Mouse (Mus musculus) thymus, adult 2 months (tissue): ENCODE measurements around the gene Grk3. TPM values are rescaled to one million over a fixed set of nuclear protein-coding genes. Genes with fewer than 3 reads are reported as not detected.
A peak's percentile ranks its signal among the peaks of the same experiment; 100 is the strongest.

Experiments
- DNase-seq: peaks from one replicate; pipeline ENCODE4 v3.0.0; 2021
- H3K27ac ChIP-seq: fragments of 200-500 bp; 2 replicates; pipeline ENCODE4 v1.5.1; 2012; ENCODE audit warnings: low read length, control low read depth; ENCODE audit not compliant: control insufficient read depth, insufficient read depth
- H3K27me3 ChIP-seq: fragments of 200-500 bp; 2 replicates; pipeline ENCODE4 v1.6.1; 2012; ENCODE audit warnings: mild to moderate bottlenecking, low read length, moderate library complexity, mixed read lengths; ENCODE audit not compliant: control insufficient read depth, insufficient read depth
- H3K36me3 ChIP-seq: fragments of 200-500 bp; 2 replicates; pipeline ENCODE4 v1.6.1; 2012; ENCODE audit warnings: mild to moderate bottlenecking, low read length, moderate library complexity; ENCODE audit not compliant: control insufficient read depth, insufficient read depth
- H3K4me1 ChIP-seq: fragments of 200-500 bp; replicated peaks from 2 replicates; pipeline ENCODE4 v1.6.1; 2012; ENCODE audit warnings: low read length; ENCODE audit not compliant: control insufficient read depth, insufficient read depth
- H3K4me3 ChIP-seq: fragments of 200-500 bp; 2 replicates; pipeline ENCODE4 v1.5.1; 2012; ENCODE audit warnings: mild to moderate bottlenecking, low read length, control low read depth, moderate library complexity; ENCODE audit not compliant: control insufficient read depth, insufficient read depth
- CTCF ChIP-seq: fragments of 200-500 bp; IDR thresholded peaks from 2 replicates; pipeline ENCODE4 v1.5.1; 2012; ENCODE audit warnings: mild to moderate bottlenecking, control low read depth, low read length, moderate library complexity, borderline replicate concordance; ENCODE audit not compliant: control insufficient read depth, poor library complexity, insufficient read depth; ENCODE audit errors: extremely low read depth
- POLR2A ChIP-seq: fragments of 200-500 bp; IDR thresholded peaks from 2 replicates; pipeline ENCODE4 v1.6.1; 2012; ENCODE audit warnings: mild to moderate bottlenecking, low read length, control low read depth, moderate library complexity; ENCODE audit not compliant: control insufficient read depth, poor library complexity, insufficient read depth; ENCODE audit errors: extremely low read depth
- WGBS: fragments of 180-500 bp; shearing (Covaris S2); methylation state at CpG from one replicate; pipeline ENCODE4 v1.1.7; 2018; 5-methylcytosine and 5-hydroxymethylcytosine counted together
- polyA plus RNA-seq: library from polyadenylated mRNA; depleted of rRNA; stranded (reverse); fragments of >200 nt; gene quantifications from 2 replicates; pipeline ENCODE4 v1.2.3, GENCODE M21; 2012

Grk3 gene
- polyA plus RNA-seq, 1 experiment, result 10.0 TPM

- no peak for DNase-seq
- WGBS, result 85% methylated on average over 17 of the region's 17 CpGs
- no peaks in the 10 kb centered on the region for H3K4me1 ChIP-seq
- no peak overlapping the region for H3K4me3 ChIP-seq
- no peaks in the 10 kb centered on the region for H3K36me3 ChIP-seq
- no peaks in the 10 kb centered on the region for H3K27me3 ChIP-seq
- TF ChIP-seq POLR2A, result no peak
- no peak for TF ChIP-seq CTCF
- H3K27ac ChIP-seq, result no peak overlapping the region
Measured at GRCm38 (mm10) chr5:112886687-112887491, 128.7 kb downstream of the Grk3 start.

- no peak overlapping the region for H3K4me3 ChIP-seq
- WGBS, result 80% methylated on average over 14 of the region's 14 CpGs
- TF ChIP-seq POLR2A (no peak), CTCF (no peak)
- H3K27ac ChIP-seq, result no peak overlapping the region
- no peaks in the 10 kb centered on the region for H3K4me1 ChIP-seq
- H3K27me3 ChIP-seq, result no peaks in the 10 kb centered on the region
- no peaks in the 10 kb centered on the region for H3K36me3 ChIP-seq
- no peak for DNase-seq
Measured at GRCm38 (mm10) chr5:112877391-112878115, 138.0 kb downstream of the Grk3 start.

- 16% methylated on average over 4 of the region's 4 CpGs for WGBS
- no peaks in the 10 kb centered on the region for H3K36me3 ChIP-seq
- H3K27ac ChIP-seq, result no peak overlapping the region
- TF ChIP-seq POLR2A, result no peak
- no peak for TF ChIP-seq CTCF
- peak; percentile 38 for DNase-seq
- no peaks in the 10 kb centered on the region for H3K27me3 ChIP-seq
- H3K4me3 ChIP-seq, result no peak overlapping the region
- H3K4me1 ChIP-seq, result no peaks in the 10 kb centered on the region
Measured at GRCm38 (mm10) chr5:112876846-112877390, 138.7 kb downstream of the Grk3 start.

- TF ChIP-seq POLR2A (no peak), CTCF (no peak)
- H3K4me3 ChIP-seq, result no peak overlapping the region
- H3K4me1 ChIP-seq, result no peaks in the 10 kb centered on the region
- H3K36me3 ChIP-seq, result no peaks in the 10 kb centered on the region
- DNase-seq, result no peak
- WGBS, result 75% methylated on average over 6 of the region's 6 CpGs
- no peaks in the 10 kb centered on the region for H3K27me3 ChIP-seq
- H3K27ac ChIP-seq, result no peak overlapping the region
Measured at GRCm38 (mm10) chr5:112872999-112873398, 142.6 kb downstream of the Grk3 start.

DNA sequence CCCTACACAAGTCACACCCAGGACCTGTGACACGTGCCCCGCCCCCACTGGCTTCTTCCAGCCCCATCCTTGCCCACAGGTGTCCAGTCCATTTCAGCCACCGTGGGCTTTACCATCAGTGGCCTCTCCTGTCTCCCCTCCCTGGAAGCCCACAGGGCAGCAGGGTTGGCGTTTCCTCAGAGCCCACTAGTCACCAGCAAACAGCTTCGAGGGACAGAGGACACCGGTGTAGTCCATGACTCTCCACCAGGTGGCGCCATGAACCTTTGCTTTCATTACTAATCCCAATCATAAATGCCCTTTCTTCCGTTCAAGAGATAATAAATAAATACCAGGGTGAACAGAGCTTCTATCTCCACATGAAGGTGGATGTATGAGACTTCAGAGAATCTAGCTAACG lies 144.9 kb downstream of the Grk3 start:
- 23% methylated on average over 9 of the region's 9 CpGs for WGBS
- Histone ChIP-seq H3K36me3 (no peaks in the 10 kb centered on the region), H3K4me3 (no peak overlapping the region), H3K27ac (no peak overlapping the region), H3K4me1 (no peaks in the 10 kb centered on the region), H3K27me3 (no peaks in the 10 kb centered on the region)
- no peak for TF ChIP-seq POLR2A
- peak; percentile 74 for TF ChIP-seq CTCF
- peak; percentile 64 for DNase-seq

DNA sequence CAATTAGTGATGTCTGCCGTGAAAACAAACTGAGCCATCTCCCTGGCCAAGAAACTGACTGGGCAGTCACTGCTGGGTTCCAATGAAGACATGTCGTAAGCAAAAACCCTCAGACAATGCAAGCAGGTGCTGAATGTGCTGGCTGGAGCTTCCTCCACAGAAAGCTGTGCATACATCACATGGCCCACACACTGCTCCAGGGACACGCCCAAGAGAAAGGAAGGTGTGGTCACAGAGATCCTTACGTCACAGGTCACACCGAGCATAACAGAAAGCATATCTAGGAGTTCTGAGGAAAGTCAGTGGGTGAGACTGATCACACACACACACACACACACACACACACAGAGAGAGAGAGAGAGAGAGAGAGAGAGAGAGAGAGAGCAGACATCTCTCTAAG lies 147.0 kb downstream of the Grk3 start:
- 65% methylated on average over 5 of the region's 5 CpGs for WGBS
- no peak for DNase-seq
- H3K4me3 ChIP-seq, result no peak overlapping the region
- H3K4me1 ChIP-seq, result no peaks in the 10 kb centered on the region
- no peak for TF ChIP-seq CTCF
- no peak for TF ChIP-seq POLR2A
- no peaks in the 10 kb centered on the region for H3K36me3 ChIP-seq
- no peaks in the 10 kb centered on the region for H3K27me3 ChIP-seq
- no peak overlapping the region for H3K27ac ChIP-seq
